Mouse (Mus musculus) heart, adult 2 months (tissue): ENCODE data around the gene March4. TPM values are rescaled to one million over a fixed set of nuclear protein-coding genes. Genes with fewer than 3 reads are reported as not detected.

Source experiments
- DNase-seq, 2 experiments: peaks; one replicate each; pipeline ENCODE4 v3.0.0; 2021
- H3K27ac ChIP-seq: fragments of 200-600 bp; 2 replicates; pipeline ENCODE4 v1.8.1; 2022
- H3K27me3 ChIP-seq: fragments of 200-500 bp; 2 replicates; pipeline ENCODE4 v1.6.1; 2012; ENCODE audit warnings: mild to moderate bottlenecking, low read length, inconsistent platforms, mixed read lengths; ENCODE audit not compliant: control insufficient read depth, insufficient read depth
- H3K36me3 ChIP-seq: fragments of 200-500 bp; 2 replicates; pipeline ENCODE4 v1.6.1; 2012; ENCODE audit warnings: low read length, inconsistent platforms; ENCODE audit not compliant: control insufficient read depth, insufficient read depth
- H3K4me1 ChIP-seq: fragments of 200-500 bp; 2 replicates; pipeline ENCODE4 v1.6.1; 2011; ENCODE audit warnings: low read length; ENCODE audit not compliant: control insufficient read depth, insufficient read depth
- H3K4me3 ChIP-seq: fragments of 200-600 bp; 2 replicates; pipeline ENCODE4 v1.8.1; 2022
- H3K79me2 ChIP-seq: fragments of 200-500 bp; replicated peaks from 2 replicates; pipeline ENCODE4 v1.6.1; 2012; ENCODE audit warnings: mild to moderate bottlenecking, inconsistent platforms, low read length, moderate library complexity, mixed read lengths; ENCODE audit not compliant: control insufficient read depth, insufficient read depth
- H3K9ac ChIP-seq: fragments of 200-500 bp; 2 replicates; pipeline ENCODE4 v1.6.1; 2012; ENCODE audit warnings: low read depth, mild to moderate bottlenecking, control low read depth, inconsistent platforms, low read length, mixed read lengths
- CTCF ChIP-seq: fragments of 200-600 bp; IDR thresholded peaks from 2 replicates; pipeline ENCODE4 v1.8.1; 2022; ENCODE audit warnings: antibody characterized with exemption, mild to moderate bottlenecking, moderate library complexity
- EP300 ChIP-seq: fragments of 200-500 bp; IDR thresholded peaks from 2 replicates; pipeline ENCODE4 v1.6.1; 2011; ENCODE audit warnings: low read depth, low read length, control low read depth; ENCODE audit not compliant: insufficient read depth
- POLR2A ChIP-seq: fragments of 200-500 bp; IDR thresholded peaks from 2 replicates; pipeline ENCODE4 v1.6.1; 2011; ENCODE audit warnings: mild to moderate bottlenecking, low read depth, low read length, control low read depth; ENCODE audit not compliant: insufficient read depth
- WGBS: fragments of 180-500 bp; shearing (Covaris S2); methylation state at CpG from one replicate; pipeline ENCODE4 v1.1.7; 2018; 5-methylcytosine and 5-hydroxymethylcytosine counted together
- intact Hi-C: fragments of 180-260 bp; cut with DNase I; formaldehyde crosslinking; loops from one replicate; pipeline ENCODE4 v1.15.1; 2025
- polyA plus RNA-seq: library from polyadenylated mRNA; depleted of rRNA; stranded (reverse); fragments of >200 nt; gene quantifications from 2 replicates; pipeline ENCODE4 v1.2.3, GENCODE M21; 2012
- total RNA-seq, 2 experiments: library from RNA; stranded (reverse); gene quantifications; 2 replicates each; pipeline ENCODE4 v1.2.3; 2021

March4 gene
- total and polyA plus RNA-seq, 3 experiments = 0.12 TPM; not detected in 2

- TF ChIP-seq CTCF (no peak), EP300 (no peak)
- intact Hi-C loops = no loop called here
- DNase-seq = no peak
- no peaks in the 10 kb centered on the region for H3K36me3 ChIP-seq
- H3K79me2 ChIP-seq = no peaks in the 10 kb centered on the region
- H3K27ac ChIP-seq = no peak overlapping the region
- no peak overlapping the region for H3K9ac ChIP-seq
- no peaks in the 10 kb centered on the region for H3K27me3 ChIP-seq
- H3K4me1 ChIP-seq = no peaks in the 10 kb centered on the region
- no peak overlapping the region for H3K4me3 ChIP-seq
- WGBS = 18% methylated on average over 9 of the region's 9 CpGs
Measured at GRCm38 (mm10) chr1:72567056-72567455, 30.3 kb upstream of the March4 start.

GRCm38 (mm10) chr1:72564334-72564962 is 27.7 kb upstream of the March4 start:
- TF ChIP-seq CTCF = no peak
- TF ChIP-seq EP300 = no peak
- no peak for TF ChIP-seq POLR2A
- Histone ChIP-seq H3K4me1 (no peaks in the 10 kb centered on the region), H3K27me3 (no peaks in the 10 kb centered on the region), H3K9ac (no peak overlapping the region), H3K4me3 (no peak overlapping the region), H3K27ac (no peak overlapping the region), H3K79me2 (no peaks in the 10 kb centered on the region), H3K36me3 (no peaks in the 10 kb centered on the region)
- intact Hi-C loops = no loop called here
- WGBS = 32% methylated on average over 6 of the region's 6 CpGs
- no peak for DNase-seq

- Histone ChIP-seq H3K79me2 (no peaks in the 10 kb centered on the region), H3K36me3 (no peaks in the 10 kb centered on the region), H3K27me3 (no peaks in the 10 kb centered on the region), H3K4me3 (no peak overlapping the region), H3K4me1 (no peaks in the 10 kb centered on the region), H3K9ac (no peak overlapping the region), H3K27ac (no peak overlapping the region)
- DNase-seq = no peak
- intact Hi-C loops = no loop called here
- no peak for TF ChIP-seq CTCF
- TF ChIP-seq POLR2A = no peak
- no peak for TF ChIP-seq EP300
- 37% methylated on average over 2 of the region's 2 CpGs for WGBS
Measured at GRCm38 (mm10) chr1:72558625-72559024, 21.9 kb upstream of the March4 start.

- intact Hi-C loops = no loop called here
- WGBS = 81% methylated on average over 3 of the region's 3 CpGs
- Histone ChIP-seq H3K4me1 (no peaks in the 10 kb centered on the region), H3K27ac (no peak overlapping the region), H3K27me3 (no peaks in the 10 kb centered on the region), H3K9ac (no peak overlapping the region), H3K4me3 (no peak overlapping the region), H3K79me2 (no peaks in the 10 kb centered on the region), H3K36me3 (no peaks in the 10 kb centered on the region)
- no peak for DNase-seq
- no peak for TF ChIP-seq CTCF
- TF ChIP-seq EP300 = no peak
- TF ChIP-seq POLR2A = no peak
Measured at GRCm38 (mm10) chr1:72556471-72556870, 19.7 kb upstream of the March4 start.

GRCm38 (mm10) chr1:72550317-72550716 is 13.6 kb upstream of the March4 start:
- Histone ChIP-seq H3K4me1 (no peaks in the 10 kb centered on the region), H3K36me3 (no peaks in the 10 kb centered on the region), H3K4me3 (no peak overlapping the region), H3K79me2 (no peaks in the 10 kb centered on the region), H3K9ac (no peak overlapping the region), H3K27me3 (no peaks in the 10 kb centered on the region), H3K27ac (no peak overlapping the region)
- 70% methylated on average over 2 of the region's 2 CpGs for WGBS
- intact Hi-C loops = no loop called here
- TF ChIP-seq POLR2A = no peak
- no peak for TF ChIP-seq CTCF
- no peak for TF ChIP-seq EP300
- DNase-seq = no peak

GRCm38 (mm10) chr1:72538266-72538665 is 1.5 kb upstream of the March4 start:
- TF ChIP-seq CTCF (no peak), POLR2A (no peak), EP300 (no peak)
- Histone ChIP-seq H3K27me3 (peaks cover 8% of the 10 kb centered on the region), H3K4me1 (no peaks in the 10 kb centered on the region), H3K27ac (no peak overlapping the region), H3K79me2 (no peaks in the 10 kb centered on the region), H3K4me3 (no peak overlapping the region), H3K9ac (no peak overlapping the region), H3K36me3 (no peaks in the 10 kb centered on the region)
- intact Hi-C loops = no loop called here
- no peak for DNase-seq
- 79% methylated on average over 5 of the region's 5 CpGs for WGBS
